Mouse (Mus musculus): Measurements from ENCODE around the gene Ermp1.

- no peak for TF ChIP-seq NRF1 (IDR thresholded peaks at IDR 0.05; ENCODE audit: insufficient read depth, low read depth, low read length, poor library complexity, severe bottlenecking)
- no peak for TF ChIP-seq CTCF (IDR thresholded peaks at IDR 0.05 in 2 of 3, conservative IDR thresholded peaks at IDR 0.05 in 1 of 3; ENCODE audit: control insufficient read depth in 1 of 3, insufficient read depth in 1 of 3, low read depth in 2 of 3, low read length in 3 of 3, poor library complexity in 1 of 3, severe bottlenecking in 1 of 3)
- TF ChIP-seq BHLHE40 (IDR thresholded peaks at IDR 0.05; ENCODE audit: borderline replicate concordance, low read depth, low read length), result peak; percentile 85; the same call in 1 of the 2 replicates
- no peak for TF ChIP-seq ZKSCAN1 (IDR thresholded peaks at IDR 0.05; ENCODE audit: low read depth, low read length)
- peak; percentile 70 for TF ChIP-seq GABPA (IDR thresholded peaks at IDR 0.05; ENCODE audit: low read depth, low read length)
- peak; percentile 83 for TF ChIP-seq MAX (IDR thresholded peaks at IDR 0.05; ENCODE audit: low read length)
- TF ChIP-seq MEF2A (IDR thresholded peaks at IDR 0.05; ENCODE audit: extremely low read depth, insufficient replicate concordance, low read depth, low read length, poor library complexity, severe bottlenecking), result peak; percentile 95; the same call in 1 of the 2 replicates
- TF ChIP-seq E2F4 (IDR thresholded peaks at IDR 0.05; ENCODE audit: borderline replicate concordance, low read depth, low read length), result no peak
- peak; percentile 16; the same call in 1 of the 2 replicates for TF ChIP-seq ZC3H11A (IDR thresholded peaks at IDR 0.05; ENCODE audit: low read depth, low read length)
- TF ChIP-seq CHD2 (IDR thresholded peaks at IDR 0.05; ENCODE audit: low read length), result peak; percentile 48; the same call in 1 of the 2 replicates
- no peak for TF ChIP-seq POLR2A (IDR thresholded peaks at IDR 0.05; ENCODE audit: control insufficient read depth in 1 of 2, insufficient read depth in 1 of 2, low read depth in 1 of 2, low read length in 2 of 2, poor library complexity in 1 of 2)
- TF ChIP-seq POLR2AphosphoS5 (IDR thresholded peaks at IDR 0.05; ENCODE audit: borderline replicate concordance, low read depth, low read length), result no peak
- peak; percentile 99 for TF ChIP-seq GATA1 (IDR thresholded peaks at IDR 0.05; ENCODE audit: low read depth, low read length)
These were observed 32.3 kb upstream of the Ermp1 start for GRCm38 (mm10) chr19:29680182-29681152.

Data from MEL (cell line).